Mouse (Mus musculus) liver, embryonic 14.5 days (tissue): Measurements from ENCODE around the gene Dhrs7. TPM values are rescaled to one million over a fixed set of nuclear protein-coding genes. Genes with fewer than 3 reads are reported as not detected.
"Not testable (repeated sequence)": the region's sequence is repeated elsewhere in the genome, so short reads cannot be mapped to it uniquely, and the experiment has no call there.

ENCODE experiments used
- ATAC-seq: fragments of 200-750 bp; cut with Nextera tagmentation; 2 replicates; pipeline ENCODE4 v1.8.0; 2017; ENCODE audit warnings: moderate number of reproducible peaks, mild to moderate bottlenecking, moderate library complexity; ENCODE audit not compliant: insufficient read depth
- DNase-seq, 3 experiments: peaks; one replicate each; pipeline ENCODE4 v3.0.0-alpha.2; 2012 to 2013; ENCODE audit warnings: low read depth in 3 of 3, low spot score in 3 of 3
- H3K27ac ChIP-seq: fragments of 300-500 bp; sonication (generic); 2 replicates; pipeline ENCODE4 v1.5.1; 2014; ENCODE audit warnings: moderate library complexity, mild to moderate bottlenecking, control low read depth, inconsistent platforms
- H3K27me3 ChIP-seq: fragments of 300-500 bp; sonication (generic); 2 replicates; pipeline ENCODE4 v1.6.1; 2014; ENCODE audit warnings: mild to moderate bottlenecking, low read length, moderate library complexity; ENCODE audit not compliant: control insufficient read depth, insufficient read depth
- H3K36me3 ChIP-seq: fragments of 300-500 bp; sonication (generic); replicated peaks from 2 replicates; pipeline ENCODE4 v1.6.1; 2014; ENCODE audit warnings: low read depth; ENCODE audit not compliant: control insufficient read depth, insufficient read depth
- H3K4me1 ChIP-seq, 2 experiments: fragments of 200-500 bp in 1 of 2; fragments of 300-500 bp in 1 of 2; sonication (generic) in 1 of 2; replicated peaks; 2 replicates each; pipeline ENCODE4 v1.6.1; 2012 to 2014; ENCODE audit warnings: antibody characterized with exemption in 1 of 2, inconsistent platforms in 1 of 2, low read length in 1 of 2; ENCODE audit not compliant: control insufficient read depth in 2 of 2, insufficient read depth in 2 of 2
- H3K4me2 ChIP-seq: fragments of 300-500 bp; sonication (generic); 2 replicates; pipeline ENCODE4 v1.6.1; 2014; ENCODE audit warnings: low read depth, mild to moderate bottlenecking, control low read depth, moderate library complexity
- H3K4me3 ChIP-seq, 2 experiments: fragments of 200-500 bp in 1 of 2; fragments of 300-500 bp in 1 of 2; sonication (generic) in 1 of 2; 2 replicates each; pipeline ENCODE4 v1.5.1; 2012 to 2014; ENCODE audit warnings: low read depth in 2 of 2, low read length in 2 of 2, mild to moderate bottlenecking in 2 of 2, control low read depth in 1 of 2, inconsistent platforms in 1 of 2, moderate library complexity in 1 of 2; ENCODE audit not compliant: insufficient read depth in 1 of 2
- H3K9ac ChIP-seq: fragments of 300-500 bp; sonication (generic); replicated peaks from 2 replicates; pipeline ENCODE4 v1.6.1; 2014; ENCODE audit warnings: mild to moderate bottlenecking, control low read depth, moderate library complexity
- H3K9me3 ChIP-seq: fragments of 300-500 bp; sonication (generic); 2 replicates; pipeline ENCODE4 v1.6.1; 2016; ENCODE audit warnings: low read length, mixed read lengths; ENCODE audit not compliant: control insufficient read depth
- CTCF ChIP-seq: IDR thresholded peaks from 2 replicates; pipeline ENCODE4 v1.5.1; 2016; ENCODE audit warnings: antibody characterized with exemption, low read depth, control low read depth
- EP300 ChIP-seq: IDR thresholded peaks from 2 replicates; pipeline ENCODE4 v1.6.1; 2016; ENCODE audit warnings: antibody characterized with exemption, low read depth
- WGBS: fragments of 180-500 bp; shearing (Covaris S2); extraction: QIAGEN DNeasy Blood & Tissue Kit; methylation state at CpG from one replicate; pipeline ENCODE4 v1.1.7; 2014; ENCODE audit not compliant: insufficient replicate concordance; 5-methylcytosine and 5-hydroxymethylcytosine counted together
- polyA plus RNA-seq, 2 experiments: library from polyadenylated mRNA; depleted of rRNA in 1 of 2; stranded (reverse) in 1 of 2; unstranded in 1 of 2; fragments of >200 nt; fragmentation: Nextera tagmentation in 1 of 2; extraction: Ambion mirVana in 1 of 2; gene quantifications; 2 replicates each; pipeline versions ENCODE4 v1.2.1 to v1.2.3; 2012 to 2014

Dhrs7 gene
- polyA plus RNA-seq, 2 experiments = 8.1 to 17.0 TPM

- WGBS = 64% methylated on average over 12 of the region's 12 CpGs
- Histone ChIP-seq H3K27me3 (no peaks in the 10 kb centered on the region), H3K9ac (no peak overlapping the region), H3K36me3 (no peaks in the 10 kb centered on the region), H3K4me1 (no peaks in the 10 kb centered on the region), H3K9me3 (no peaks in the 10 kb centered on the region), H3K4me2 (no peak overlapping the region), H3K27ac (no peak overlapping the region), H3K4me3 (no peak overlapping the region)
- DNase-seq (no peak), ATAC-seq (no peak)
- TF ChIP-seq CTCF (no peak), EP300 (no peak)
Measured at GRCm38 (mm10) chr12:72694438-72694837, 29.7 kb upstream of the Dhrs7 start.

- DNase-seq = peak; percentile 7 to 35 (median 9)
- H3K9me3 ChIP-seq = no peaks in the 10 kb centered on the region
- no peak overlapping the region for H3K4me3 ChIP-seq
- no peaks in the 10 kb centered on the region for H3K36me3 ChIP-seq
- TF ChIP-seq EP300 (no peak), CTCF (peak; percentile 46; the same call in 1 of the 2 replicates)
- no peaks in the 10 kb centered on the region for H3K27me3 ChIP-seq
- ATAC-seq = no peak
- H3K27ac ChIP-seq = no peak overlapping the region
- H3K4me2 ChIP-seq = no peak overlapping the region
- 25% methylated on average over 6 of the region's 6 CpGs for WGBS
- no peaks in the 10 kb centered on the region; a peak in 1 of 4 replicates for H3K4me1 ChIP-seq
- H3K9ac ChIP-seq = no peak overlapping the region
Measured at GRCm38 (mm10) chr12:72693895-72694294, 29.2 kb upstream of the Dhrs7 start.

- not testable (repeated sequence) for H3K27me3 ChIP-seq, H3K27ac ChIP-seq, H3K4me2 ChIP-seq, H3K4me3 ChIP-seq, H3K36me3 ChIP-seq, H3K9ac ChIP-seq, DNase-seq, H3K4me1 ChIP-seq, H3K9me3 ChIP-seq
- WGBS = 32% methylated on average over 2 of the region's 2 CpGs
- ATAC-seq = peak; percentile 55; the same call in 1 of the 2 replicates
Measured at GRCm38 (mm10) chr12:72688281-72688680, 23.6 kb upstream of the Dhrs7 start.

- not testable (repeated sequence) for DNase-seq, H3K27me3 ChIP-seq, ATAC-seq, H3K27ac ChIP-seq, H3K36me3 ChIP-seq, H3K4me1 ChIP-seq, H3K9me3 ChIP-seq, H3K4me3 ChIP-seq, H3K4me2 ChIP-seq, H3K9ac ChIP-seq
- WGBS = 52% methylated on average over 6 of the region's 6 CpGs
Measured at GRCm38 (mm10) chr12:72687741-72688140, 23.0 kb upstream of the Dhrs7 start.

- not testable (repeated sequence) for H3K4me2 ChIP-seq, ATAC-seq, DNase-seq, H3K27ac ChIP-seq, H3K4me1 ChIP-seq, H3K9ac ChIP-seq, H3K4me3 ChIP-seq, H3K9me3 ChIP-seq, H3K36me3 ChIP-seq, H3K27me3 ChIP-seq
- WGBS = 63% methylated on average over 4 of the region's 4 CpGs
Measured at GRCm38 (mm10) chr12:72686566-72686965, 21.9 kb upstream of the Dhrs7 start.

- no peak for ATAC-seq
- Histone ChIP-seq H3K9me3 (no peaks in the 10 kb centered on the region), H3K27ac (no peak overlapping the region), H3K4me2 (no peak overlapping the region), H3K36me3 (no peaks in the 10 kb centered on the region), H3K9ac (no peak overlapping the region), H3K4me1 (peaks cover 2 to 7% of the 10 kb centered on the region in 2 experiments; a peak in 3 of 4 replicates), H3K4me3 (no peak overlapping the region), H3K27me3 (no peaks in the 10 kb centered on the region)
- 87% methylated on average over 3 of the region's 3 CpGs for WGBS
- DNase-seq = no peak
- TF ChIP-seq CTCF (no peak), EP300 (no peak)
Measured at GRCm38 (mm10) chr12:72683612-72684011, 18.9 kb upstream of the Dhrs7 start.
